ENCODE assay signal across 26 mouse cellular contexts in genomic region chr11:58614526-58614925, GRCm38 (mm10). TPM values are rescaled to one million over a fixed set of nuclear protein-coding genes. Genes with fewer than 3 reads are reported as not detected.
A peak's percentile ranks its signal among the peaks of the same experiment; 100 is the strongest.
DNase-seq lines count a peak whose midpoint lies in the region; ATAC-seq and TF ChIP-seq lines count a peak whose summit lies in the region.
"Had no signal": no experiment of that assay in that cellular context is flagged by ENCODE, and none has a peak within 500 bp of the region (broad histone marks: within the 10 kb centered on the region; RNA-seq: fewer than 3 reads in every experiment).

No protein-coding gene starts in this region.

- ATAC-seq in cerebellum, adult (ENCODE audit: insufficient number of reproducible peaks, low FRiP score, low TSS enrichment): no peak
- ATAC-seq in liver, embryonic 11.5 days (replicated peaks; ENCODE audit: low FRiP score): no peak
- ATAC-seq in liver, postnatal 0 days: no peak

- no peak overlapping the region for H3K9ac ChIP-seq in liver, embryonic 11.5 days (ENCODE audit: low read depth, low read length)
- no peak overlapping the region for H3K9ac ChIP-seq in liver, postnatal 0 days (replicated peaks)
- H3K9ac ChIP-seq: limb, embryonic 12.5 days; lung, embryonic 15.5 days; neural tube, embryonic 12.5 days had no signal

- H3K27me3 ChIP-seq in liver, embryonic 11.5 days (replicated peaks; ENCODE audit: control insufficient read depth, insufficient read depth, low read length): no peaks in the 10 kb centered on the region
- H3K27me3 ChIP-seq in liver, postnatal 0 days (ENCODE audit: insufficient read depth, low read length): no peaks in the 10 kb centered on the region
- H3K27me3 ChIP-seq: limb, embryonic 12.5 days; lung, embryonic 15.5 days; neural tube, embryonic 12.5 days had no signal

- no peaks in the 10 kb centered on the region for H3K4me1 ChIP-seq in liver, embryonic 11.5 days (replicated peaks; ENCODE audit: control insufficient read depth, insufficient read depth, low read length)
- H3K4me1 ChIP-seq in liver, postnatal 0 days (ENCODE audit: insufficient read depth): peaks cover 9% of the 10 kb centered on the region; the same call in 1 of the 2 replicates
- H3K4me1 ChIP-seq: limb, embryonic 12.5 days; lung, embryonic 15.5 days; neural tube, embryonic 12.5 days had no signal

- H3K4me2 ChIP-seq in liver, embryonic 11.5 days: no peak overlapping the region
- H3K4me2 ChIP-seq in liver, postnatal 0 days (ENCODE audit: low read depth, low read length): no peak overlapping the region
- H3K4me2 ChIP-seq: limb, embryonic 12.5 days; lung, embryonic 15.5 days; neural tube, embryonic 12.5 days had no signal

- DNase-seq in cerebellum, adult 11-12 months: peak; percentile 2
- DNase-seq in liver: peak; percentile 15
- DNase-seq in liver, embryonic 11.5 days (ENCODE audit: low spot score): no peak
- DNase-seq in Muller cell, postnatal 12 days (ENCODE audit: inconsistent ontology term): peak; percentile 51
- DNase-seq in liver, postnatal 0 days: peak; percentile 47
- DNase-seq in ovary, postnatal 36 days (ENCODE audit: low spot score): no peak
- no peak for DNase-seq in heart, postnatal 4 days
- DNase-seq: adrenal gland, adult 8-10 months; cerebellum, adult 8-10 months; gastrocnemius, adult 2 months; heart, adult 18-20 months; right cerebral cortex, postnatal 4 days; thymus, adult 2 months had no signal

- no peaks in the 10 kb centered on the region for H3K36me3 ChIP-seq in liver, embryonic 11.5 days (ENCODE audit: control insufficient read depth, insufficient read depth, low read length)
- H3K36me3 ChIP-seq in liver, postnatal 0 days (replicated peaks; ENCODE audit: insufficient read depth, low read length): no peaks in the 10 kb centered on the region
- H3K36me3 ChIP-seq: hindbrain, embryonic 10.5 days; limb, embryonic 12.5 days; lung, embryonic 15.5 days; midbrain, embryonic 10.5 days; neural tube, embryonic 12.5 days had no signal

- TF ChIP-seq EP300 in liver, postnatal 0 days (IDR thresholded peaks at IDR 0.05; ENCODE audit: low read depth): 0 out of 2 replicates have a peak, but pooled peaks have one; percentile 10

- H3K4me3 ChIP-seq in liver, embryonic 11.5 days (ENCODE audit: low read depth, low read length): no peak overlapping the region
- no peak overlapping the region for H3K4me3 ChIP-seq in liver, postnatal 0 days (ENCODE audit: low read depth, low read length)
- H3K4me3 ChIP-seq: gastrocnemius, adult 2 months; hindbrain, embryonic 10.5 days; limb, embryonic 12.5 days; lung, embryonic 15.5 days; midbrain, embryonic 10.5 days; neural tube, embryonic 12.5 days had no signal

- no peak overlapping the region for H3K27ac ChIP-seq in liver, embryonic 11.5 days (ENCODE audit: low read depth, low read length)
- H3K27ac ChIP-seq in liver, postnatal 0 days (ENCODE audit: low read depth): no peak overlapping the region
- H3K27ac ChIP-seq: gastrocnemius, adult 2 months; hindbrain, embryonic 10.5 days; limb, embryonic 12.5 days; lung, embryonic 15.5 days; midbrain, embryonic 10.5 days; neural tube, embryonic 12.5 days had no signal

- H3K9me3 ChIP-seq in liver, embryonic 11.5 days (ENCODE audit: control insufficient read depth, low read length): no peaks in the 10 kb centered on the region
- no peaks in the 10 kb centered on the region for H3K9me3 ChIP-seq in liver, postnatal 0 days (ENCODE audit: low read length)
- H3K9me3 ChIP-seq: hindbrain, embryonic 10.5 days; limb, embryonic 12.5 days; lung, embryonic 15.5 days; midbrain, embryonic 10.5 days; neural tube, embryonic 12.5 days had no signal

- TF ChIP-seq CTCF in liver, postnatal 0 days (IDR thresholded peaks at IDR 0.05; ENCODE audit: low read depth): no peak

RNA-seq across cellular contexts. Expression of gene 2210407C18Rik, which starts 1.3 kb away (rescaled TPM):
- not detected in 2 replicates for polyA plus RNA-seq in liver, embryonic 11.5 days (2014; fragmentation: Nextera tagmentation; extraction: Ambion mirVana)
- not detected in 2 replicates for polyA plus RNA-seq in liver, postnatal 0 days (2015; fragmentation: Nextera tagmentation; extraction: Ambion mirVana)
- total RNA-seq in heart, postnatal 4 days (2021): not detected
- total RNA-seq: adrenal gland, adult 8-10 months; CH12.LX; left cerebral cortex, adult 8-10 months; monocyte, adult 5-6 weeks had no signal
- polyA plus RNA-seq: brain, embryonic 14.5 days; embryonic facial prominence, embryonic 14.5 days; heart, embryonic 14.5 days; hindbrain, embryonic 10.5 days; limb, embryonic 12.5 days; lung, embryonic 15.5 days; midbrain, embryonic 10.5 days; neural tube, embryonic 12.5 days had no signal

RNA-seq across cellular contexts. Expression of gene Olfr323, which starts 15.8 kb away (rescaled TPM):
- polyA plus RNA-seq in liver, embryonic 11.5 days (2014; fragmentation: Nextera tagmentation; extraction: Ambion mirVana): not detected in 2 replicates
- polyA plus RNA-seq in liver, postnatal 0 days (2015; fragmentation: Nextera tagmentation; extraction: Ambion mirVana): not detected in 2 replicates
- not detected for total RNA-seq in heart, postnatal 4 days (2021)
- total RNA-seq: adrenal gland, adult 8-10 months; CH12.LX; gastrocnemius, adult 2 months; heart, adult 18-20 months; left cerebral cortex, adult 8-10 months; monocyte, adult 5-6 weeks had no signal
- polyA plus RNA-seq: brain, embryonic 14.5 days; embryonic facial prominence, embryonic 14.5 days; heart, embryonic 14.5 days; hindbrain, embryonic 10.5 days; limb, embryonic 12.5 days; lung, embryonic 15.5 days; midbrain, embryonic 10.5 days; neural tube, embryonic 12.5 days had no signal

RNA-seq across cellular contexts. Expression of gene Olfr324, which starts 19.6 kb away (rescaled TPM):
- not detected in 2 replicates for polyA plus RNA-seq in liver, embryonic 11.5 days (2014; fragmentation: Nextera tagmentation; extraction: Ambion mirVana)
- not detected in 2 replicates for polyA plus RNA-seq in liver, postnatal 0 days (2015; fragmentation: Nextera tagmentation; extraction: Ambion mirVana)
- not detected for total RNA-seq in heart, postnatal 4 days (2021)
- total RNA-seq: adrenal gland, adult 8-10 months; CH12.LX; gastrocnemius, adult 2 months; heart, adult 18-20 months; left cerebral cortex, adult 8-10 months; monocyte, adult 5-6 weeks had no signal
- polyA plus RNA-seq: embryonic facial prominence, embryonic 14.5 days; heart, embryonic 14.5 days; hindbrain, embryonic 10.5 days; intestine, embryonic 14.5 days; limb, embryonic 12.5 days; lung, embryonic 15.5 days; midbrain, embryonic 10.5 days; neural tube, embryonic 12.5 days; thymus, adult 2 months had no signal

RNA-seq across cellular contexts. Expression of gene Trim58, which starts 25.7 kb away (rescaled TPM):
- 5.6 and 6.4 TPM in 2 replicates for polyA plus RNA-seq in liver, embryonic 11.5 days (2014; fragmentation: Nextera tagmentation; extraction: Ambion mirVana)
- polyA plus RNA-seq in liver, postnatal 0 days (2015; fragmentation: Nextera tagmentation; extraction: Ambion mirVana): 5.8 and 5.9 TPM in 2 replicates
- total RNA-seq in heart, postnatal 4 days (2021): under 1 TPM in 1 of 2 experiments, not detected in 1; 0.23 TPM
- total RNA-seq: adrenal gland, adult 8-10 months; CH12.LX; gastrocnemius, adult 2 months; heart, adult 18-20 months; left cerebral cortex, adult 8-10 months; monocyte, adult 5-6 weeks had no signal
- polyA plus RNA-seq: heart, embryonic 14.5 days had no signal

RNA-seq across cellular contexts. Expression of gene Olfr325, which starts 37.0 kb away (rescaled TPM):
- not detected in 2 replicates for polyA plus RNA-seq in liver, embryonic 11.5 days (2014; fragmentation: Nextera tagmentation; extraction: Ambion mirVana)
- polyA plus RNA-seq in liver, postnatal 0 days (2015; fragmentation: Nextera tagmentation; extraction: Ambion mirVana): not detected in 2 replicates
- not detected for total RNA-seq in heart, postnatal 4 days (2021)
- total RNA-seq: adrenal gland, adult 8-10 months; CH12.LX; gastrocnemius, adult 2 months; heart, adult 18-20 months; left cerebral cortex, adult 8-10 months; monocyte, adult 5-6 weeks had no signal
- polyA plus RNA-seq: brain, embryonic 14.5 days; embryonic facial prominence, embryonic 14.5 days; heart, embryonic 14.5 days; hindbrain, embryonic 10.5 days; intestine, embryonic 14.5 days; limb, embryonic 12.5 days; lung, embryonic 15.5 days; midbrain, embryonic 10.5 days; neural tube, embryonic 12.5 days; thymus, adult 2 months had no signal

Comparison
In these comparisons a context has a peak if more than half of its experiments do, and no peak if none do; other contexts are left out.
1. DNase-seq: peak in cerebellum, adult 11-12 months (single experiment), liver (single experiment), Muller cell, postnatal 12 days (single experiment) and liver, postnatal 0 days (single experiment); none in liver, embryonic 11.5 days (single experiment), ovary, postnatal 36 days (single experiment) and heart, postnatal 4 days (single experiment).